Mouse (Mus musculus) macrophage (primary cell): ENCODE results near the gene Cntrl. TPM values are rescaled to one million over a fixed set of nuclear protein-coding genes. Genes with fewer than 3 reads are reported as not detected.

Experiments used
- H3K27ac ChIP-seq: fragments of 350-480 bp; formaldehyde crosslinking; 2 replicates; pipeline ENCODE4 v1.9.0; 2021
- H3K36me3 ChIP-seq: fragments of 350-480 bp; formaldehyde crosslinking; 2 replicates; pipeline ENCODE4 v1.9.0; 2021; ENCODE audit errors: inconsistent target
- H3K4me3 ChIP-seq: fragments of 350-480 bp; formaldehyde crosslinking; 2 replicates; pipeline ENCODE4 v1.9.0; 2021; ENCODE audit errors: inconsistent target
- H3K79me2 ChIP-seq: fragments of 350-480 bp; formaldehyde crosslinking; 2 replicates; pipeline ENCODE4 v1.9.0; 2021; ENCODE audit errors: inconsistent target
- WGBS: methylation state at CpG from one replicate; pipeline ENCODE4 v1.1.7; 2026; ENCODE audit warnings: inconsistent platforms; ENCODE audit not compliant: missing documents; 5-methylcytosine and 5-hydroxymethylcytosine counted together
- polyA plus RNA-seq: library from polyadenylated mRNA; stranded (reverse); fragments of 250-400 nt; gene quantifications from 3 replicates; pipeline ENCODE4 v1.2.4, GENCODE M21; 2018; ENCODE audit warnings: inconsistent platforms
- total RNA-seq, 78 experiments: library from RNA; depleted of rRNA; stranded (reverse); fragments of 250-400 nt; gene quantifications; 1 replicate in 9 of 78; 2 replicates in 24 of 78; 3 replicates in 43 of 78; 4 replicates in 2 of 78; pipeline ENCODE4 v1.2.4; 2018; ENCODE audit warnings: inconsistent platforms in 56 of 78

Gene Cntrl
- total RNA-seq (2018; cell fraction: chromatin; rRNA removed): 100 to 1,000 TPM; 110 to 463 (median 250) TPM
- total RNA-seq (2018; cell fraction: cytosol; rRNA removed): 10 to 100 TPM in 25 of 26 experiments, 1 to 10 TPM in 1; 9.0 to 34.7 (median 17.6) TPM
- total RNA-seq (2018; cell fraction: nucleus; rRNA removed): 100 to 1,000 TPM in 14 of 26 experiments, 10 to 100 TPM in 12; 56.2 to 184 (median 105) TPM
- polyA plus RNA-seq: 10.1 to 21.6 TPM (median 17.6 TPM) in 3 replicates

DNA sequence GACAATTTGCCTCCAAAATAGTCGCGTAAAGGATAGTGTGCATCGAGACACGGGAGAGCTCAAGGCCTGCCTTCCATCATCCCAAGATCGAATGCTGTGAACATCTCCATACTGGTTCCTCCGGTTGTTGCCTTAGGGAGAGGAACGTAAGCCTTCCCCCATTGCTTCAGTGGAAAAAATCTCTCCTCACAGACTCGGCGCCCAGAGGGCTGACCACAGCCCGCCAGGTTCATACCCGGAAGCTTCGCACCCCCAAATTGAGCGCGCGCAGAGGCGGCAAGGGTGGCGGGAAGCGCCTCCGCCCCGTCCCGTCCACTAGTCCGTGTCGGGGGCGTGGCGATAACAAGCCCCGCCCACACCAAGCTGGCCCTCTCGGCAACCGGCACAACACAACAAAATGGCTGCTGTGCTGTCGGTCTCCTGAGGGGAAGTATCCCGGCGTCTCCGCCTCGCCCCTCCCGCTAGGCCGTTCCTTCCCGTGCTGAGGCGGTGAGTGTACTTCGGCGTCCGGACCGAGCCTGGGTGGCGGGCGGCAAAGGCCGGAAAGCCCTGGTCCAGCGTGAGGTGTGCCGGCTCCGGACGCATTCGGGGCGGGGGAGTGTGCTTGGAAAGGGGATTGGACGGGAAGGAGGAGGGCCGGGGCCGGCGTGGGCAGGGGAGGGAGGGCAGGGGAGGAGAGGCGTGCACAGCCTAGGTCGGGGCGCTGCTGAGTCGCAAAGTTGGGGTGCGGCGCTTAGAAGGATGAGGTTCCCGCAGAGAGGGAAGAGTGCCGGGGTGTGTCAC lies at the start of gene Cntrl:
TSS of gene Cntrl (plus strand) at position 352 of the 783 bp plus-strand sequence.
- peaks cover 2% of the 10 kb centered on the region; the same call in 1 of the 2 replicates for H3K36me3 ChIP-seq
- peak within 1 kb of the TSS; percentile 66 for H3K27ac ChIP-seq
- peaks cover 24% of the 10 kb centered on the region for H3K79me2 ChIP-seq
- H3K4me3 ChIP-seq: peak within 1 kb of the TSS; percentile 70
- under 1% methylated on average over 54 of the region's 62 CpGs for WGBS

DNA sequence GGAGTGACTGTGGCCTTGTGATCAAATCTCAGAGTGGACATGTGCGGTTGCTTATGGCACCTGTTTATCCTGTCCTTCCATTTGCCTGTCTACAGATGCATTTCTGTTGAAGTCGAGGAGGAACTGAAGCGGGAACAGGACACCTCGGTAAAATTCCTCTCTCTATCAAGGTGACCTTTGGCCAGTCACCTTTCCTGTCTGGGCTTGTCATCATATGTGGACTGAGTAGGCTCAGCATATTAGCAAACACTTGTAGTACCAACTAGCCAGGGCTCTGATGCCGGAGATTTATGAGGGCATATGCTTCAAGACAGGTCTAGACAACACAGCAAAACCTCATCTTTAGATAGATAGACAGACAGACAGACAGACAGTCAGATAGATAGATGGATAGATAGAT lies 49.0 kb upstream of the Cntrl start:
- H3K79me2 ChIP-seq: no peaks in the 10 kb centered on the region
- no peaks in the 10 kb centered on the region for H3K36me3 ChIP-seq
- WGBS: 95% methylated on average over 5 of the region's 5 CpGs
- no peak overlapping the region for H3K4me3 ChIP-seq
- no peak overlapping the region for H3K27ac ChIP-seq

DNA sequence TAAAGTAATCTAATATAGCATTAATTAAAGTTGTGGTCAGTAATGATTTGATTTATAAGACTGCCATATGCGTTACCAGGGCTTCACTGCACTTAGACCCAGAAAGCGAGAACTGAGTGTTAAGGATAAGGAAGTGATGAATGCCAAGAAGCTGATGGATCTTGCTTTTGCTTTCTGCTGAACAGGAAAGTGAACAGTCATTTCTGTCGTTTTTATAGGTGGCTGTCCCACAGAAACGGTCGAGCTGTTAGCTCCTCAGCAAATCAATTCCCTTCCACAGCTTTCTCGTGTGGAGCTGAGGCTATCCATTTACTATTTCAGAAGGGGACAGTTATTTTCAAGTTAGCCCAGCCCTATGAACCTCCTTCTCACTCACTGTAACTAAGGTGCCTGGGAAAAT lies 48.4 kb upstream of the Cntrl start:
- Histone ChIP-seq H3K79me2 (no peaks in the 10 kb centered on the region), H3K27ac (no peak overlapping the region), H3K36me3 (no peaks in the 10 kb centered on the region), H3K4me3 (no peak overlapping the region)
- WGBS: 12% methylated on average over 6 of the region's 6 CpGs

DNA sequence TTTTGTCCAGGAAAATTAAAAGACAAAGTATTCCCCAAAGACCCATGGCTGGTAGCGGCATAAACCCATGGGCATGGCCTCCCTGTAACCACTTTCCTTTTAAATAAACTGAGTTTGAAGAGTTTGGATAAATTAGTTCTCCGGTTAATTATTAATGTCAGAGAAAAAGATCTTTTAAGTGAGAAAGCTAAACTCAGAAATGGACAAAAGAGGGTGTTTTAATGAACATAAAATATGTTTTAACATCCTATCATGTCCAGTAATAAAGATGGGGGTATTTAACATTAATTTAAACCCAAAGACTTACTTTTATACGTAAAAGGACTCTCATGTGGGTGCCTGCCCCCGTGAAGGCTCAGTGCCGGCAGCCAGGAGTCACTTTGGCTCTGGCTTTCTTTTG lies 48.0 kb upstream of the Cntrl start, which contains the start of gene Hc:
TSS of gene Hc (minus strand) at position 101 of the 400 bp plus-strand sequence.
- H3K4me3 ChIP-seq: no peak within 1 kb of the TSS
- H3K79me2 ChIP-seq: no peaks in the 10 kb centered on the region
- H3K27ac ChIP-seq: no peak within 1 kb of the TSS
- no peaks in the 10 kb centered on the region for H3K36me3 ChIP-seq
- WGBS: 89% methylated on average over 5 of the region's 5 CpGs

DNA sequence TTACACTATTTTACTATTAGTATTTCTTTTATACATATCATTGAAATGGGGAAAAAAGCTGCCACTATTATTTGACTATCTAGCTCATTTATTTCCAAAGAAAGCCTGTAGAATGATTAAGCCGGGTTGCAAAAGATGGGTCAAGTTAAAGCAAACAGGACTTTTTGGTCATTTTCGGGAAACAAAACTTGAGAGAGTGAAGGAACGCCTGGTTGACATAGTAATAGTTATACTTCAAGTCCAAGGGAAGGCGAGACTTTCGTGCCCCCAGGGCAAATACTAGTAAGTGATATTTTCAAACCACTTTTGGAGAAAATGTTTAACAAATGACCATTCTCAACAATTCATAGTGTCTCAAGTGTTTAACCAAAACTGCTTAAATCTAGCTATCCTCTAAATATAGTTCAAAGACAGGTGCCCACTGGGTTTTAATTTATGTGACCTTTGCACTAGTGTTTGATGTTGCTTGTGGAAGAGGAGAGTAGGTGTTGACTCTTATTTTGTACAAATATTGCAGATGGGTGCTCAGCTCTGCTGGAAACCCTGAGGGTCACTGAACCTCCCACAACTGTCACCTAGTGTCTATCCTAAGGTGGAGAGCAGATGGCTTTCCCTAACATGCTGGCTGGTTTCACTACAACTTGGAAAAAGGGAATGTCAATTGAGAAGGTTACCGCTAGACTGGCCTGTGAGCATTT lies 45.8 kb upstream of the Cntrl start:
- no peak overlapping the region for H3K27ac ChIP-seq
- whole genome bisulfite sequencing: 88% methylated on average over 6 of the region's 6 CpGs

DNA sequence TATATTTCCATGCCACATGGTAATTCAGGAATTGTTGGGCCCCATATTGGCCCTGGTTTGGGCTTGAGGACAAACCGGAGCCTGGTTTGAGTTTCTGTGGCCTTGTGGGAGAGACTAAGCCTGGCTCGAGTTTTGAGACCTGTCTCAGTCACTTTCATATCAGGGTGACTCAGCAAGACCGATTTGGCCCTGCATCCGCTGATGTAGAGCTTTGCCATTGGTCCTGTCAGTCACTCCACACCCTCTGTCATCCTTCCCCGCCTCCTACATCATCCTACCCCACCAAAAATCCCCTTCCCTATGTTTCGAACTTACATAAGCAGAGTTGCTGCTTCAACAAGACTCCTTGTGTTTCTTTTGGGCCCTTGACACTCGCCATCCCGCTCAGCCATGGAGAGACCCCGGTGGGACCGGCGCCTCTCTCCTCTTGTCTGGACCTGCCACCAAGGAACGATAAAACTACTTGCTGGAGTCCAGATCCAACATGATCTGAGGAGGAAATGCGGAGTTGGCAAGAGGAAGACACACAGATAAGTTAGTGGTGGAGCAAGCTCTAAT lies 42.7 kb upstream of the Cntrl start:
- Histone ChIP-seq H3K4me3 (no peak overlapping the region), H3K36me3 (no peaks in the 10 kb centered on the region), H3K79me2 (no peaks in the 10 kb centered on the region), H3K27ac (no peak overlapping the region)
- 96% methylated on average over 13 of the region's 13 CpGs for WGBS

More for the DNA sequence above, 45.8 kb upstream of the Cntrl start:
- Histone ChIP-seq H3K36me3 (no peaks in the 10 kb centered on the region), H3K4me3 (no peak overlapping the region), H3K79me2 (no peaks in the 10 kb centered on the region)

DNA sequence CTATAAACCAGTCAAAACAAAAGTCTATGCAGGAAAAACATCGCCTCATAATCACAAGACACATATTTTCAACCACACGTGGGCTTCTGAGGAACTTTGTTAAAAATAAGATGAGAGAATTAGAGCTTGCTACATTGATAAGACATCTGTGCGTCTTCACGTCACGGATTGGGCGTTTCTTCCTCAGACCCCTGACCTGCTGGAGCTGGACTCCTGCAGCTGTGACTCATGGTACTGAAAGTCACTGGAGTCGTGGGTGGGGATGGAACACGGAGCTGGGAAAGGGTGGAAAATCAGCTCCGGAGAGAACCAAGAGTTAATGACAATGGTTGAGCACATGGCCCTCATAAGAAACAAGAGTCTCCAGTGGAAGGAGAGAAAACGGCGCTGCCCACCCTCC lies 42.2 kb upstream of the Cntrl start:
- 94% methylated on average over 11 of the region's 11 CpGs for WGBS
- no peak overlapping the region for H3K4me3 ChIP-seq
- H3K27ac ChIP-seq: no peak overlapping the region
- no peaks in the 10 kb centered on the region for H3K36me3 ChIP-seq
- no peaks in the 10 kb centered on the region for H3K79me2 ChIP-seq

DNA sequence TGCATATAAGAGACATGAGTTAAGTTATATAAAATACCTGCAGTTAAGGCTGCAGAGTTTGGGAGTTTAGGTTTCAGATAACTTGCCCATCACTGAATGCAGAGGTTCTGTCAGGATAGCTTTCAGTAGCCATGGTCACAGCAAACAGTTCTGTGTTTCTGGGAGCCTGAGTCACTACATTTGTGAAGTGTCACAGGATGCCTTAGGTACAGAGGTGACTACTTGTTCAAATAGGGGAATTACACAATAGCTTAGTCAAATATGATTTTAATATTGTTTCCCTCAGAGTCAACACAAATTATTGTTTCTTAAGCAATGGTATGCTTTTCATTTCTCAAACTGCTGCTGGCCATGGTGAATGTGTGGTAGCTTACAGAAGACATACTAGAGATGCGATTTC lies 40.2 kb upstream of the Cntrl start:
- WGBS: 100% methylated on average over 1 of the region's 1 CpGs
- H3K36me3 ChIP-seq: no peaks in the 10 kb centered on the region
- no peaks in the 10 kb centered on the region for H3K79me2 ChIP-seq
- no peak overlapping the region for H3K4me3 ChIP-seq
- no peak overlapping the region for H3K27ac ChIP-seq

DNA sequence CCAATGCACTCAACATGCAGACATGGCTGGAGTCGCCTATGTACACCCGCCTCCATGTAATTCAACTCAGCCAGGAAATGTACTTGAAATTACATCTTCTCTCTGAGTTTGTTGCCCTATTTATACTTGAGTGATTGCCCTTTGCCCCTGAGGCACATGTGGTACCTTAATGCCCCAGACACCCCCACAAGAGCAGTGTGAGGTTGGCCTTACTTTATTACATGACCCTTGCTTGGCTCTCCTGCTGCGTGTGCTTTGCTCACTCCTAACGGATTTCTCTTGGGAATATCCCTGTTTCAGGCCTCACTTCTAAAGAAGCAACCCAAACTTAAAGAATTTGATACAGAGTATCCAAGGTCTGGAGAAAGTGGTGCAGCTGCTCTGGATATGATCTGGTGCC lies 39.0 kb upstream of the Cntrl start:
- whole genome bisulfite sequencing: 88% methylated on average over 4 of the region's 4 CpGs

DNA sequence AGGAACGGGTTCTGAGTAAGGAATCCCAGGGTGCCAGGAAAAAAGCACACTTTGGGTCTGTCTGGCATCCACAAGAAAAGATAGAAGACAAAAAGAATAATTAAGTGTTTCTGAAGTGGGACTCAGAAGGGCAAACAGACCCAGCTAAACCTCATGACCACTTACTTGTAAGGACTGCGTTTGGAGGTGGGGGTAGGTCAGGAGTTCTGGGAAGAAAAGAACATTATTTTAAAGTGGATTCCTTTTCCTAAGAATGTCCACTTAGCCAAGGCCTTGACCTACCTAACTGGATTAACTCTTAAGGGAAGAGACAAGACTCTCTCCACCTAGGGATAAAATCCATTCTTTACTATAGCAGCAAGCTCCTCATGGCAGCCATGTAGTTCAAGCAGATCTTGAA lies 36.7 kb upstream of the Cntrl start:
- H3K36me3 ChIP-seq: no peaks in the 10 kb centered on the region
- no peak overlapping the region for H3K27ac ChIP-seq
- H3K79me2 ChIP-seq: no peaks in the 10 kb centered on the region
- 80% methylated on average over 2 of the region's 2 CpGs for WGBS
- no peak overlapping the region for H3K4me3 ChIP-seq

More for the DNA sequence above, 39.0 kb upstream of the Cntrl start:
- Histone ChIP-seq H3K79me2 (no peaks in the 10 kb centered on the region), H3K27ac (no peak overlapping the region), H3K36me3 (no peaks in the 10 kb centered on the region), H3K4me3 (no peak overlapping the region)

DNA sequence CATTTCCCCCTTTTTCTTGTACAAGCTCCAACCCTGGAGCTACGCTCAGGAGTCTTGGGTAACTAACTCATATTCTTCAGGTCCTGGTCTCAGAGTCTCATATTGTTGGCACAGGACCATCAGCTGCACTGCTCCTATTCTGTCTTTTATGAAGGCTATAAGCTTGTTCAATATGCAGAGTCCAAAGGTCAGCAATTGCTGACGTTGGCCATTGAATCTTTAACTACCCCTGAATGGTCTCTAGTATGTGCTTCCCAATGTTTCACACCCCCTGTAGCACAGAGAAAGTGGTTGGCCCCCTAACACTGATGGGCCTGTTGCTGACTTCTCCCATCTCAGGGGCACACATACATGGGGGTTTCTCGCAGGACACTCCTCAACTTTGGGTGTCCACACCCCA lies 35.0 kb upstream of the Cntrl start:
- Histone ChIP-seq H3K4me3 (no peak overlapping the region), H3K79me2 (no peaks in the 10 kb centered on the region), H3K36me3 (no peaks in the 10 kb centered on the region), H3K27ac (no peak overlapping the region)
- WGBS: 92% methylated on average over 3 of the region's 3 CpGs

DNA sequence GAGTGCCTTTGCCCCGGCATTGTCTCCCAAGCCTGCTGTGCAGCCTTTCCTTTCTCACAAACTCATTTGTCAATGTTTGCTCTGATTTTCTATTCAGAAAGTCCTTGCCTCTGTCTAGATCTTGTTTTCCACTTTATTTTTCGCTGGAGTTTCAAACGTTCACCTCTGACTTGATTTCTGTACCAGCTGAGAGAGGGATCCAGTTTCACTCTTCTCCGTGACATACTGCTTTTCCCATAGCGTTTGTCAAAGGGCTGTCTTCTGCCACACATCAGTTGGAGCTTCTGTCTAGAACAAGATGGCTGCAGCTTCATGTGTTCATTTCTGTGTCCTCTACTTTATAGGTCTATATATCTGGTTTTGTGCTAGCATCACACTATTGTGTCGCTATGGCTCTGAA lies 30.1 kb upstream of the Cntrl start:
- no peak overlapping the region for H3K27ac ChIP-seq
- WGBS: 88% methylated on average over 6 of the region's 6 CpGs
- no peak overlapping the region for H3K4me3 ChIP-seq
- no peaks in the 10 kb centered on the region for H3K79me2 ChIP-seq
- no peaks in the 10 kb centered on the region for H3K36me3 ChIP-seq

DNA sequence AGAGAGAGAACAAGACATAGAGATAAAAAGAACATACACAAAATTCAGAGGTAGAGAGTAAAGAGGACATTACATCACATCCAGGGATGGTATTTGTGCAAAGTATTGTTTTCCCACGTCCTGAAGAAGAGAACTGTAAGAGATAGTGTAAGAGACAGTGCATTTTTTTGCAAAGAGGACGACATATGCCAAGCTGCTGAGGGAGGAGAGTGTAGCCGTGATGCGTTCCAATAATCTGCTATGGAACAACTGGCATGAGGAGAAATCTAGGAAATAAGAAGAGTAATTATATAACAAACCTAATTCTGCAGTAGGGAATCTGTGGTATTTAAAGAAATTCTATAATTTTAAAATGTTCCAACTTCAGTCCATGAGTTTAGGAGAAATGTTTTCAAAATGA lies 21.9 kb upstream of the Cntrl start:
- Histone ChIP-seq H3K4me3 (no peak overlapping the region), H3K36me3 (no peaks in the 10 kb centered on the region), H3K27ac (no peak overlapping the region), H3K79me2 (no peaks in the 10 kb centered on the region)
- 79% methylated on average over 4 of the region's 4 CpGs for WGBS

DNA sequence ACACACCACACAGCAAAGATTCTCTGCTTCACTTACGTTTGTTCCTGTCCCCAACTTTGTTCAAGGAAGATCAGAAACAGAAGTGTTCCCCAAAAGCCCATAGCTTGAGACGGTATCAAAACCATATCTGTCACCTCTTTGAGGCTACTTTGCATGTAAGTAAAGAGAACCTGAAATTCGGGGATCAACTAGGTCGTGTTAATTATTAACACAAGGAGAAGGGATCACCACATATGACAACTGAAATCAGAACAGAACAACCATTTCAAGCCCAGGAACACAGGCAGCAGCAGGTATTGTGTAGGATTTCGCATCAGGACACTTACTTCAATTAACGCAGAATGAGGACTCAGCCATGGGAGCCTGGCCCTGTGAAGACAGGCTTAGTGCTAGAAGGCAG lies 8.8 kb upstream of the Cntrl start:
- 88% methylated on average over 6 of the region's 6 CpGs for WGBS
- Histone ChIP-seq H3K27ac (no peak overlapping the region), H3K79me2 (no peaks in the 10 kb centered on the region), H3K36me3 (no peaks in the 10 kb centered on the region), H3K4me3 (no peak overlapping the region)

DNA sequence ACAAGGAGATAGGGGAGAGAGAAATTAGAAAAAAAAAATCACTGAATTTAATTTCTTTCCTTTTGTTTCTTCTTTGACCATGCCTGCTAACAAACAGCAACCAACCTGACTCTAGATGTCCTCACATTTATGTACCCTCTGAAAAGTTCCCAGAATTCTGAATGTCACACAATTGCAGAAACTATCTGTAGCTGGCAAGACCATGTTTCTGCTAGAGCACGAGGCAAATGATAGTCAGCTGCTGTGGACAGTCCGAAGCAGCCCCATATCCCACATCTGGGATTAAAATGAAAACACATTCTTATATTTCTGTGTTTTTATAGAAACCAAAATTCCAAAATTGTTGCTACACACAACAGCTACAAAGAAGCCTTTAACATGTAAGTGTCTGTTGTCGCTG lies 7.8 kb upstream of the Cntrl start, which contains the start of gene AI182371:
TSS of gene AI182371 (minus strand) at position 101 of the 400 bp plus-strand sequence.
- Histone ChIP-seq H3K27ac (no peak within 1 kb of the TSS), H3K79me2 (no peaks in the 10 kb centered on the region), H3K4me3 (no peak within 1 kb of the TSS), H3K36me3 (no peaks in the 10 kb centered on the region)
- 90% methylated on average over 3 of the region's 3 CpGs for WGBS
